Mouse (Mus musculus) G1E (cell line): ENCODE data around the gene Hoxb3. TPM values are rescaled to one million over a fixed set of nuclear protein-coding genes. Genes with fewer than 3 reads are reported as not detected.

Source experiments
- ATAC-seq: 2 replicates; pipeline ENCODE4 v1.8.0; 2016; ENCODE audit warnings: mild to moderate bottlenecking; ENCODE audit not compliant: insufficient number of reproducible peaks, poor library complexity, low FRiP score, severe bottlenecking; ENCODE audit errors: extremely low read depth
- DNase-seq: peaks from one replicate; pipeline ENCODE4 v3.0.0; 2012; ENCODE audit warnings: low spot score
- H3K27me3 ChIP-seq: 2 replicates; pipeline ENCODE4 v1.6.1; 2012; ENCODE audit warnings: mild to moderate bottlenecking, low read length, inconsistent platforms; ENCODE audit not compliant: insufficient read depth
- H3K36me3 ChIP-seq: replicated peaks from 2 replicates; pipeline ENCODE3; 2012; ENCODE audit warnings: mild to moderate bottlenecking, inconsistent platforms
- H3K4me1 ChIP-seq: 2 replicates; pipeline ENCODE4 v1.6.1; 2012; ENCODE audit warnings: low read depth, low read length, inconsistent platforms, mixed read lengths; ENCODE audit not compliant: insufficient read depth
- H3K4me3 ChIP-seq: 2 replicates; pipeline ENCODE4 v1.5.1; 2012; ENCODE audit warnings: low read depth, mild to moderate bottlenecking, inconsistent platforms, low read length, moderate library complexity, mixed read lengths
- H3K9me3 ChIP-seq: replicated peaks from 2 replicates; pipeline ENCODE4 v1.6.1; 2012; ENCODE audit warnings: inconsistent platforms
- CTCF ChIP-seq: IDR thresholded peaks from 2 replicates; pipeline ENCODE4 v1.5.1; 2012; ENCODE audit warnings: low read depth, low read length, inconsistent platforms, mixed read lengths
- GATA1 ChIP-seq: IDR thresholded peaks from 2 replicates; pipeline ENCODE4 v1.6.1; 2012; ENCODE audit warnings: borderline replicate concordance, low read length, inconsistent platforms, mixed read lengths
- GATA2 ChIP-seq: IDR thresholded peaks from 2 replicates; pipeline ENCODE4 v1.6.1; 2012; ENCODE audit warnings: low read depth, low read length, inconsistent platforms, borderline replicate concordance
- POLR2AphosphoS5 ChIP-seq: IDR thresholded peaks from 2 replicates; pipeline ENCODE4 v1.6.1; 2012; ENCODE audit warnings: low read depth, low read length, inconsistent platforms; ENCODE audit not compliant: insufficient replicate concordance
- TAL1 ChIP-seq: conservative IDR thresholded peaks from 2 replicates; pipeline ENCODE4 v1.6.1; 2012; ENCODE audit warnings: low read depth, low read length, inconsistent platforms, mixed read lengths
- polyA plus RNA-seq: library from polyadenylated mRNA; stranded (reverse); fragments of >175 nt; gene quantifications from 2 replicates; pipeline ENCODE4 v1.2.3, GENCODE M21; 2012
- total RNA-seq, 2 experiments: library from RNA; stranded (forward) in 1 of 2; stranded (reverse) in 1 of 2; fragments of 200-1000 nt in 1 of 2; fragments of >200 nt in 1 of 2; fragmentation: Nextera tagmentation in 1 of 2; gene quantifications; 2 replicates each; pipeline ENCODE4 v1.2.3; 2014 to 2017

Gene Hoxb3
- total and polyA plus RNA-seq, 3 experiments = 0.08 to 0.16 TPM; not detected in 1

- no peak for DNase-seq
- Histone ChIP-seq H3K9me3 (no peaks in the 10 kb centered on the region), H3K36me3 (no peaks in the 10 kb centered on the region), H3K4me3 (no peak overlapping the region), H3K4me1 (no peaks in the 10 kb centered on the region; the same call in 1 of the 2 replicates), H3K27me3 (peaks cover 54% of the 10 kb centered on the region)
- ATAC-seq = no peak
- no peak for TF ChIP-seq POLR2AphosphoS5
- no peak for TF ChIP-seq GATA1
- TF ChIP-seq GATA2 = no peak
- no peak for TF ChIP-seq CTCF
- TF ChIP-seq TAL1 = no peak
Measured at GRCm38 (mm10) chr11:96348141-96348928, 25.2 kb downstream of the Hoxb3 start.

- Histone ChIP-seq H3K4me3 (no peak overlapping the region), H3K4me1 (no peaks in the 10 kb centered on the region; the same call in 1 of the 2 replicates), H3K9me3 (no peaks in the 10 kb centered on the region), H3K36me3 (no peaks in the 10 kb centered on the region), H3K27me3 (peaks cover 54% of the 10 kb centered on the region)
- DNase-seq = no peak
- no peak for TF ChIP-seq GATA1
- no peak for TF ChIP-seq CTCF
- no peak for ATAC-seq
Measured at GRCm38 (mm10) chr11:96348988-96349387, 25.9 kb downstream of the Hoxb3 start.

- ATAC-seq (no peak), DNase-seq (no peak)
- H3K9me3 ChIP-seq = no peaks in the 10 kb centered on the region
- no peaks in the 10 kb centered on the region for H3K36me3 ChIP-seq
- peaks cover 55% of the 10 kb centered on the region for H3K27me3 ChIP-seq
- H3K4me1 ChIP-seq = no peaks in the 10 kb centered on the region; the same call in 1 of the 2 replicates
- no peak overlapping the region for H3K4me3 ChIP-seq
- no peak for TF ChIP-seq GATA2
- TF ChIP-seq CTCF = no peak
- no peak for TF ChIP-seq GATA1
- TF ChIP-seq POLR2AphosphoS5 = no peak
- TF ChIP-seq TAL1 = no peak
Measured at GRCm38 (mm10) chr11:96349491-96350340, 26.6 kb downstream of the Hoxb3 start.

DNA sequence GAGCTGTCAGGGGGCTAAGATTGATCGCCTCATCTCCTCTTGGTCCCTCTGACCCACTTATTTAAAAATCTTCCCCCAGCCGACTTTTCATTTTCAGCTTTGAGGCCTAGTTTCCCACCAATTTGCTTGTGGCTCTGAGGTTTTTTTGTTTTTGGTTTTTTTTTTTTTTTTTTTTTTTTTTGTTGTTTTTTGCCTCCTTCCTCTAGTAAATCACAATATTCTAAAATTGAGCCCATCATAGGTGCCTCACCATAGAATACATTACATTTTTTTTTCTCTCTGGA, 27.2 kb downstream of the Hoxb3 start, which contains the start of gene Hoxb2:
Gene Hoxb2 (plus strand): TSS at position 185 of the 284 bp plus-strand sequence.
- TF ChIP-seq TAL1 = no peak
- no peak for TF ChIP-seq POLR2AphosphoS5
- TF ChIP-seq CTCF = no peak
- TF ChIP-seq GATA1 = no peak
- TF ChIP-seq GATA2 = no peak
- H3K4me1 ChIP-seq = no peaks in the 10 kb centered on the region; the same call in 1 of the 2 replicates
- DNase-seq (no peak), ATAC-seq (no peak)
- H3K9me3 ChIP-seq = no peaks in the 10 kb centered on the region
- no peaks in the 10 kb centered on the region for H3K36me3 ChIP-seq
- no peak within 1 kb of the TSS for H3K4me3 ChIP-seq
- peaks cover 55% of the 10 kb centered on the region for H3K27me3 ChIP-seq

DNA sequence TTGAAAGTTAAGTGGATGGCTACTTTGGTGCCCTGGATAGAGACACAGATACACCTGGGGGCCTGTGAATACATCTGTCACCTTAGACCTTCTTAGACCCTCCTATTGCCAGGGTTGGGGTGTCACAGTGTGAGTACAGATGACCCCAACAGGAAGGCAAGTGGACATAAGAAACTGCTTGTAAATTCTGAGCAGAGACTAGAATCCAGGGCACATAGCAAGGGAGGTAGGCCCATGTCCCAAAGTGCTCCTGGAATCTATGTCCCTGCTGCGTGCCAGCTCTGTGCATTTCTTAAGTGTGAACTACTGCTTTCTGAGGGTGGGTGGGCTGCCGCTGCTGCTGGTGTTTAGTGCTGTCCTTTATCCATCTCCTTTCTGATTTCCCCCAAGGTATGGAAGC, 27.7 kb downstream of the Hoxb3 start:
- H3K4me1 ChIP-seq = no peaks in the 10 kb centered on the region; the same call in 1 of the 2 replicates
- TF ChIP-seq CTCF (no peak), TAL1 (no peak), POLR2AphosphoS5 (no peak)
- no peak for DNase-seq
- peaks cover 52% of the 10 kb centered on the region for H3K27me3 ChIP-seq
- no peak for ATAC-seq
- H3K4me3 ChIP-seq = no peak overlapping the region
- no peaks in the 10 kb centered on the region for H3K36me3 ChIP-seq
- no peaks in the 10 kb centered on the region for H3K9me3 ChIP-seq

- no peak for TF ChIP-seq CTCF
- TF ChIP-seq GATA1 = no peak
- no peak for TF ChIP-seq POLR2AphosphoS5
- no peak for TF ChIP-seq GATA2
- TF ChIP-seq TAL1 = no peak
- Histone ChIP-seq H3K4me3 (no peak overlapping the region), H3K4me1 (no peaks in the 10 kb centered on the region; the same call in 1 of the 2 replicates), H3K9me3 (no peaks in the 10 kb centered on the region), H3K36me3 (no peaks in the 10 kb centered on the region), H3K27me3 (peaks cover 51% of the 10 kb centered on the region)
- no peak for ATAC-seq
- DNase-seq = no peak
Measured at GRCm38 (mm10) chr11:96351312-96351711, 28.2 kb downstream of the Hoxb3 start.
